Mouse (Mus musculus) intestine, postnatal 0 days (tissue): ENCODE measurements around the gene Hmga2. TPM values are rescaled to one million over a fixed set of nuclear protein-coding genes. Genes with fewer than 3 reads are reported as not detected.
A peak's percentile ranks its signal among the peaks of the same experiment; 100 is the strongest.

ENCODE experiments used
- ATAC-seq: fragments of 200-750 bp; cut with Nextera tagmentation; 2 replicates; pipeline ENCODE4 v1.8.0; 2017; ENCODE audit warnings: mild to moderate bottlenecking, moderate TSS enrichment, moderate library complexity
- H3K27ac ChIP-seq: fragments of 300-500 bp; sonication (generic); 2 replicates; pipeline ENCODE4 v1.5.1; 2014; ENCODE audit warnings: mild to moderate bottlenecking, low read depth, low read length, moderate library complexity
- H3K27me3 ChIP-seq: fragments of 300-500 bp; sonication (generic); replicated peaks from 2 replicates; pipeline ENCODE4 v1.6.1; 2014; ENCODE audit warnings: low read length, mixed read lengths; ENCODE audit not compliant: control insufficient read depth, insufficient read depth
- H3K36me3 ChIP-seq: fragments of 300-500 bp; sonication (generic); 2 replicates; pipeline ENCODE4 v1.6.1; 2014; ENCODE audit warnings: mild to moderate bottlenecking, moderate library complexity; ENCODE audit not compliant: control insufficient read depth, insufficient read depth
- H3K4me1 ChIP-seq: fragments of 300-500 bp; sonication (generic); replicated peaks from 2 replicates; pipeline ENCODE4 v1.6.1; 2014; ENCODE audit warnings: antibody characterized with exemption, low read length, mixed read lengths; ENCODE audit not compliant: control insufficient read depth, insufficient read depth
- H3K4me2 ChIP-seq: fragments of 300-500 bp; sonication (generic); replicated peaks from 2 replicates; pipeline ENCODE4 v1.6.1; 2014; ENCODE audit warnings: low read depth, mild to moderate bottlenecking, moderate library complexity
- H3K4me3 ChIP-seq: fragments of 300-500 bp; sonication (generic); 2 replicates; pipeline ENCODE4 v1.5.1; 2014; ENCODE audit warnings: low read depth, low read length
- H3K9ac ChIP-seq: fragments of 300-500 bp; sonication (generic); 2 replicates; pipeline ENCODE4 v1.6.1; 2014; ENCODE audit warnings: mild to moderate bottlenecking, low read depth, low read length
- H3K9me3 ChIP-seq: fragments of 300-500 bp; sonication (generic); 2 replicates; pipeline ENCODE4 v1.6.1; 2016; ENCODE audit warnings: mixed run types; ENCODE audit not compliant: control insufficient read depth
- CTCF ChIP-seq: sonication (generic); IDR thresholded peaks from 2 replicates; pipeline ENCODE4 v1.5.1; 2016; ENCODE audit warnings: low read depth, mild to moderate bottlenecking, control low read depth, antibody characterized with exemption, moderate library complexity
- WGBS: fragments of 180-500 bp; shearing (Covaris S2); extraction: QIAGEN DNeasy Blood & Tissue Kit; methylation state at CpG from one replicate; pipeline ENCODE4 v1.1.7; 2014; 5-methylcytosine and 5-hydroxymethylcytosine counted together
- microRNA counts: library from miRNA; unstranded; fragments of <30 nt; microRNA quantifications from one replicate; lab custom pipeline; 2016
- microRNA-seq: library from miRNA; unstranded; fragments of <30 nt; microRNA quantifications from one replicate; pipeline ENCODE4, GENCODE M21; 2016
- polyA plus RNA-seq: library from polyadenylated mRNA; unstranded; fragments of >200 nt; fragmentation: Nextera tagmentation; extraction: Ambion mirVana; gene quantifications from 2 replicates; pipeline ENCODE4 v1.2.1, GENCODE M21; 2015

Gene Hmga2
- polyA plus RNA-seq, 1 experiment from 2014 or later = 4.3 TPM

DNA sequence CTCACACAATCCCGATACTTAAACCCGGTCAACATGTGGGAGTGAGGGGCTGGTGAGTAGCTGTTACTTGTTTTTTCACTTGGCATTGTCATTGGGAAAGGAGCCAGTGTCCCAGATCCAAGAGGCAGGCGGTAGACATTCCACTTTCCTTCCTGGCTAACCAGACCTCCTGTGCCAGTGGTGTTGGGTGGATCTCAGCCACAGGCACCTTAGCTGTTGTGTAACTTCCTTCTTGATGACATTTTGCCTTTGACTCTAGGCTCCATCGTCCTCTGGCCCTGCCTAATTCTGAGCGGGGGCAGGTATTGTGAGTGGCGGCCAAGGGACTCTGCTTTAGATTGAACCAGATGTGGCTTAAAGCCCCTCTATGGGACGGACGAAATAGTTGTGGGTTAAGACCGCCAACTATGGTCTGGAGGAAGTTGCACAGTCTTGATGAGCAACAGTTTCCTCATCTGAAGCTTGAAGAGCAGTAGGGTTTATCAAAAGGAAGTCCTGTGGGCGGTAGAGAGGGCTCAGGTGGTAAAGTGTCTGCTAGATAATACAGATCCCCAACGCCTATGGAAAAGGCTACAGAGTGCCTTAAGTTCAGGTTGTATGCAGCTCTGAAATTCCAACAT, 152.6 kb downstream of the Hmga2 start:
- H3K36me3 ChIP-seq = no peaks in the 10 kb centered on the region
- no peaks in the 10 kb centered on the region for H3K9me3 ChIP-seq
- no peaks in the 10 kb centered on the region for H3K27me3 ChIP-seq
- H3K27ac ChIP-seq = no peak overlapping the region
- H3K4me3 ChIP-seq = no peak overlapping the region
- TF ChIP-seq CTCF = no peak
- no peak for ATAC-seq
- H3K9ac ChIP-seq = no peak overlapping the region
- H3K4me2 ChIP-seq = no peak overlapping the region
- no peaks in the 10 kb centered on the region for H3K4me1 ChIP-seq
- 86% methylated on average over 11 of the region's 11 CpGs for WGBS

DNA sequence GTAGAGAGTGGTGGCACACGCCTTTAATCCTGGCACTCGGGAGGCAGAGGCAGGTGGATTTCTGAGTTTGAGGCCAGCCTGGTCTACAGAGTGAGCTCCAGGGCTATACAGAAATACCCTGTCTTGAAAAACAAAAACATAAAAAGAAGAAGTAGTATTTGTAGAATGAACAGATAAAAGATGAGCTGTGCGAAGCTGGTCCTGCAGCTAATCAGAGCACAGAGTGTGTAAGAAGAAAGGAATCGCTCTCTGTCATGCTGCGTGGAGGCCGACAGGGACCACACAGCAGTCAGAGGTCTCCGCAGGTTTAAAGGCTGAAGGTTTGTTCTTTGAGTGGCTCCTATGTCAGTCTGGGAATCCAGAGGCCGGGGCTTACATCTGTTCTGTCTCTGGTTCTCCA, 153.5 kb downstream of the Hmga2 start:
- Histone ChIP-seq H3K4me2 (no peak overlapping the region), H3K27me3 (no peaks in the 10 kb centered on the region), H3K9me3 (no peaks in the 10 kb centered on the region), H3K36me3 (no peaks in the 10 kb centered on the region), H3K4me1 (no peaks in the 10 kb centered on the region), H3K4me3 (no peak overlapping the region), H3K27ac (no peak overlapping the region), H3K9ac (no peak overlapping the region)
- TF ChIP-seq CTCF = no peak
- no peak for ATAC-seq
- WGBS = 84% methylated on average over 8 of the region's 8 CpGs

DNA sequence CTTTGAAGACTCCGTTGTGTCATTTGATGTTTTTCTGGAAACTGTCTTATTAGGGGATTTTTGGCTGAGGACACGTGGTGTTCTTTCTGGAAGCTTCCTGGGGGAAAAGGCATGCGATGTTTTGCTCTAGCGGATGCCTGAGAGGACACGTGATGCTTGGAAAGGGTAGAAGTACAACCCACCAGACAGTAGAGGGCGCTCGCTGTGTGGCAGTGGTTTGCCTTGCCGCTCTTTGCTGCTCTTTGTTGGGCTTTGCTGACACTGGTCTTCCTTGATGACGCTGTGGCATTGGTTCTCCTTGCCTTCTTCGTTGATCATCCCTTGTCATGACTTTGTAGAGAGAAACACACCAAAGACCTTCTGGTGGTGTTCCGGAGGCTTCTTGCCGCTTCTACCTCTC, 156.7 kb downstream of the Hmga2 start:
- no peak for ATAC-seq
- H3K4me2 ChIP-seq = no peak overlapping the region
- no peaks in the 10 kb centered on the region for H3K27me3 ChIP-seq
- H3K27ac ChIP-seq = no peak overlapping the region
- no peak overlapping the region for H3K9ac ChIP-seq
- H3K4me3 ChIP-seq = no peak overlapping the region
- no peaks in the 10 kb centered on the region for H3K4me1 ChIP-seq
- H3K36me3 ChIP-seq = no peaks in the 10 kb centered on the region
- WGBS = 93% methylated on average over 12 of the region's 12 CpGs
- peak; percentile 50 for TF ChIP-seq CTCF
- no peaks in the 10 kb centered on the region for H3K9me3 ChIP-seq

MicroRNAs encoded within 50 kb of the gene (microRNA counts, 519-probe panel; counts per million panel counts)
- not detected for microRNA mmu-miR-763 (lab: Ali Mortazavi, UCI)

Small RNA genes lying within 50 kb of the gene (microRNA-seq; reads per million reads assigned to microRNA genes)
- not detected for gene Mir763

Other genes starting within 250 kb of the Hmga2 start
- 40.6 and 49.3 TPM in 2 replicates for gene Llph, start 249.4 kb downstream of the Hmga2 start, polyA plus RNA-seq